Mouse (Mus musculus) thymus, adult 2 months (tissue): ENCODE data around the gene Tbx5.

ENCODE experiments used
- CTCF ChIP-seq: fragments of 200-500 bp; IDR thresholded peaks from 2 replicates; pipeline ENCODE4 v1.5.1; 2012; ENCODE audit warnings: mild to moderate bottlenecking, control low read depth, low read length, moderate library complexity, borderline replicate concordance; ENCODE audit not compliant: control insufficient read depth, poor library complexity, insufficient read depth; ENCODE audit errors: extremely low read depth
- POLR2A ChIP-seq: fragments of 200-500 bp; IDR thresholded peaks from 2 replicates; pipeline ENCODE4 v1.6.1; 2012; ENCODE audit warnings: mild to moderate bottlenecking, low read length, control low read depth, moderate library complexity; ENCODE audit not compliant: control insufficient read depth, poor library complexity, insufficient read depth; ENCODE audit errors: extremely low read depth

DNA sequence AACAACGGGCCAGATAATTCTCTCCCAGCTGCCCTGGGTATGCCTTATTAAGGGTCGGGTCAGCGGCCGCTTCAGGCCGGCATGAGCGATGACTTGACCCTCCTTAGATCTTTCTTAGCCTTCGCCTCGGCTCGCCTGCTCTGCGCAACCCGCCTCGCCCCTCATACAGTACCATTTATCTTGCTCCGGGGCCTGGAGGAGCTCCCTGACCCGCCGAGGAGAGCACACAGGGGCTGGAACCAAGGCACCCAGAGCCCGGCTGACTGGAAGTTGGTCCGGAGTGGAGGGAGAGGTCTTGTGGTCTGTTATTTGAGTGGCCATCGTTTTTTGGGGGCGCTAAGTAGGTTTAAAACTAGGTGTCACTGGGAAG, 4.8 kb downstream of the Tbx5 start:
- no peak for TF ChIP-seq POLR2A
- no peak for TF ChIP-seq CTCF
